Mouse (Mus musculus): Measurements from ENCODE around the gene Klc2. TPM values are rescaled to one million over a fixed set of nuclear protein-coding genes. Genes with fewer than 3 reads are reported as not detected.

The Klc2 gene
- total and polyA plus RNA-seq, 3 experiments = 7.3 to 30.3 TPM; not detected in 1

GRCm38 (mm10) chr19:5131237-5131636, 12.9 kb upstream of the Klc2 start:
- Histone ChIP-seq H3K79me2 (ENCODE audit: control insufficient read depth, insufficient read depth, low read length, poor library complexity) (no peaks in the 10 kb centered on the region), H3K4me3 (ENCODE audit: control insufficient read depth in 1 of 2, insufficient read depth in 1 of 2, low read depth in 2 of 2, low read length in 2 of 2) (no peak overlapping the region), H3K27ac (ENCODE audit: control insufficient read depth, low read depth, low read length) (no peak overlapping the region), H3K27me3 (ENCODE audit: control insufficient read depth in 1 of 2, insufficient read depth in 2 of 2, low read length in 2 of 2) (no peaks in the 10 kb centered on the region), H3K9ac (ENCODE audit: control insufficient read depth, low read depth, low read length, poor library complexity, severe bottlenecking) (no peak overlapping the region), H3K9me3 (replicated peaks; ENCODE audit: insufficient read depth, low read length) (no peaks in the 10 kb centered on the region), H3K36me3 (ENCODE audit: control insufficient read depth in 1 of 2, insufficient read depth in 2 of 2, low read length in 2 of 2) (no peaks in the 10 kb centered on the region), H3K4me1 (ENCODE audit: control insufficient read depth in 1 of 2, insufficient read depth in 2 of 2, low read length in 2 of 2) (no peaks in the 10 kb centered on the region)
- no peak for DNase-seq (ENCODE audit: low read depth, low spot score)
- no peak for TF ChIP-seq GABPA (IDR thresholded peaks at IDR 0.05; ENCODE audit: low read depth, low read length)
- TF ChIP-seq NELFE (IDR thresholded peaks at IDR 0.05; ENCODE audit: low read depth, low read length) = no peak
- TF ChIP-seq JUND (IDR thresholded peaks at IDR 0.05; ENCODE audit: low read depth, low read length) = no peak
- TF ChIP-seq BHLHE40 (IDR thresholded peaks at IDR 0.05; ENCODE audit: borderline replicate concordance, low read depth, low read length) = no peak
- no peak for TF ChIP-seq ELF1 (IDR thresholded peaks at IDR 0.05; ENCODE audit: low read depth, low read length)
- no peak for TF ChIP-seq POLR2A (IDR thresholded peaks at IDR 0.05; ENCODE audit: control insufficient read depth in 1 of 2, insufficient read depth in 1 of 2, low read depth in 1 of 2, low read length in 2 of 2, poor library complexity in 1 of 2)
- no peak for TF ChIP-seq NRF1 (IDR thresholded peaks at IDR 0.05; ENCODE audit: insufficient read depth, low read depth, low read length, poor library complexity, severe bottlenecking)
- no peak for TF ChIP-seq MAZ (IDR thresholded peaks at IDR 0.05; ENCODE audit: low read depth, low read length)
- no peak for TF ChIP-seq EP300 (IDR thresholded peaks at IDR 0.05; ENCODE audit: low read depth in 1 of 2, low read length in 2 of 2)
- TF ChIP-seq ZC3H11A (IDR thresholded peaks at IDR 0.05; ENCODE audit: low read depth, low read length) = no peak
- no peak for TF ChIP-seq E2F4 (IDR thresholded peaks at IDR 0.05; ENCODE audit: borderline replicate concordance, low read depth, low read length)
- no peak for TF ChIP-seq TAL1 (IDR thresholded peaks at IDR 0.05; ENCODE audit: low read length)
- no peak for TF ChIP-seq TCF12 (IDR thresholded peaks at IDR 0.05; ENCODE audit: low read depth, low read length)
- no peak for TF ChIP-seq MAFK (IDR thresholded peaks at IDR 0.05; ENCODE audit: borderline replicate concordance, low read depth, low read length)
- TF ChIP-seq MAX (IDR thresholded peaks at IDR 0.05; ENCODE audit: low read length) = no peak
- TF ChIP-seq ZNF384 (IDR thresholded peaks at IDR 0.05; ENCODE audit: low read depth, low read length) = no peak
- TF ChIP-seq ETS1 (IDR thresholded peaks at IDR 0.05; ENCODE audit: low read depth, low read length) = no peak
- TF ChIP-seq MXI1 (IDR thresholded peaks at IDR 0.05; ENCODE audit: low read depth, low read length) = no peak
- TF ChIP-seq UBTF (IDR thresholded peaks at IDR 0.05; ENCODE audit: borderline replicate concordance, insufficient read depth, low read depth, low read length) = no peak

- no peaks in the 10 kb centered on the region for H3K9me3 ChIP-seq (replicated peaks; ENCODE audit: insufficient read depth, low read length)
- no peaks in the 10 kb centered on the region for H3K36me3 ChIP-seq (ENCODE audit: control insufficient read depth in 1 of 2, insufficient read depth in 2 of 2, low read length in 2 of 2)
- no peak overlapping the region for H3K4me3 ChIP-seq (ENCODE audit: control insufficient read depth in 1 of 2, insufficient read depth in 1 of 2, low read depth in 2 of 2, low read length in 2 of 2)
- H3K27ac ChIP-seq (ENCODE audit: control insufficient read depth, low read depth, low read length) = no peak overlapping the region
- peak; percentile 58 for DNase-seq (ENCODE audit: low read depth, low spot score)
- no peaks in the 10 kb centered on the region for H3K79me2 ChIP-seq (ENCODE audit: control insufficient read depth, insufficient read depth, low read length, poor library complexity)
- no peaks in the 10 kb centered on the region for H3K4me1 ChIP-seq (ENCODE audit: control insufficient read depth in 1 of 2, insufficient read depth in 2 of 2, low read length in 2 of 2)
- no peaks in the 10 kb centered on the region for H3K27me3 ChIP-seq (ENCODE audit: control insufficient read depth in 1 of 2, insufficient read depth in 2 of 2, low read length in 2 of 2)
- no peak overlapping the region for H3K9ac ChIP-seq (ENCODE audit: control insufficient read depth, low read depth, low read length, poor library complexity, severe bottlenecking)
- TF ChIP-seq CHD2 (IDR thresholded peaks at IDR 0.05; ENCODE audit: low read length) (no peak), ZNF384 (IDR thresholded peaks at IDR 0.05; ENCODE audit: low read depth, low read length) (no peak), POLR2AphosphoS2 (IDR thresholded peaks at IDR 0.05; ENCODE audit: low read length) (no peak), ZKSCAN1 (IDR thresholded peaks at IDR 0.05; ENCODE audit: low read depth, low read length) (no peak), CHD1 (IDR thresholded peaks at IDR 0.05; ENCODE audit: low read depth, low read length) (no peak), NELFE (IDR thresholded peaks at IDR 0.05; ENCODE audit: low read depth, low read length) (no peak), ELF1 (IDR thresholded peaks at IDR 0.05; ENCODE audit: low read depth, low read length) (no peak), KAT2A (conservative IDR thresholded peaks at IDR 0.05; ENCODE audit: low read depth, low read length) (no peak), MAX (IDR thresholded peaks at IDR 0.05; ENCODE audit: low read length) (no peak), NRF1 (IDR thresholded peaks at IDR 0.05; ENCODE audit: insufficient read depth, low read depth, low read length, poor library complexity, severe bottlenecking) (no peak), POLR2A (IDR thresholded peaks at IDR 0.05; ENCODE audit: control insufficient read depth in 1 of 2, insufficient read depth in 1 of 2, low read depth in 1 of 2, low read length in 2 of 2, poor library complexity in 1 of 2) (no peak), MAZ (IDR thresholded peaks at IDR 0.05; ENCODE audit: low read depth, low read length) (no peak), ZC3H11A (IDR thresholded peaks at IDR 0.05; ENCODE audit: low read depth, low read length) (peak; percentile 39; the same call in 1 of the 2 replicates), MYC (IDR thresholded peaks at IDR 0.05; ENCODE audit: low read depth, low read length) (peak; percentile 65; the same call in 1 of the 2 replicates), EP300 (IDR thresholded peaks at IDR 0.05; ENCODE audit: low read depth in 1 of 2, low read length in 2 of 2) (no peak), MYB (IDR thresholded peaks at IDR 0.05; ENCODE audit: low read depth, low read length) (no peak), ETS1 (IDR thresholded peaks at IDR 0.05; ENCODE audit: low read depth, low read length) (no peak), E2F4 (IDR thresholded peaks at IDR 0.05; ENCODE audit: borderline replicate concordance, low read depth, low read length) (no peak), MXI1 (IDR thresholded peaks at IDR 0.05; ENCODE audit: low read depth, low read length) (no peak), GATA1 (IDR thresholded peaks at IDR 0.05; ENCODE audit: low read depth, low read length) (no peak), RCOR1 (IDR thresholded peaks at IDR 0.05; ENCODE audit: low read depth, low read length) (no peak), TCF12 (IDR thresholded peaks at IDR 0.05; ENCODE audit: low read depth, low read length) (no peak), POLR2AphosphoS5 (IDR thresholded peaks at IDR 0.05; ENCODE audit: borderline replicate concordance, low read depth, low read length) (no peak), USF1 (IDR thresholded peaks at IDR 0.05; ENCODE audit: low read depth, low read length) (no peak)
These were observed 11.4 kb upstream of the Klc2 start for GRCm38 (mm10) chr19:5129770-5130169.

Measured in MEL (cell line).